Mouse (Mus musculus): ENCODE measurements around the gene Gas2l2.

DNA sequence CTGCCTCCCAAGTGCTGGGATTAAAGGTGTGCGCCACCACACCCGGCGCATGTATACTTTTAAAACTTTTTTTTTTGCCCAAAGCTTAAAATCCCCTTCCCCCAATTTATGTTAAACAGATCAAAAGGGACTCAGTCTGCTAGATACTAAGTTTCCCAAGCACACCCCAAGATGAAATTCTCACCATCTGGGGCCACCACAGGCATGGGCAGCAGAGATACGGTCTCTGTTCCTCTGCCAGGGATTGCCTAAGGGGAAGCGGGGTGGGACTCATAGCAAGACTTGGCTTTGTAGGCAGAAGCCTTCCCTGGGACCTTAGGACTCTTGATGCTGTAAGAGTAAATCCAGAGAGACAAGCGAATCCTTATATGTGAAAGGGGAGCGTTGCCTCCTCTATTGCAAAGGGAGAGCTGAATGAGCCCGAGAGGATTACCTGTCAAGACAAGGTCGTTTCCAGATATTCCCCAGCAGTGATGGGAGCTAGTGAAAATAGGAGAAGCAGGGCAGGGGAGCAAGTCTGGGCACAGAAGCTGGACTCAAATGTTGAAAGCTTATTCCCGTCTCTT is 32.3 kb upstream of the Gas2l2 start:
- TF ChIP-seq CTCF (IDR thresholded peaks at IDR 0.05; ENCODE audit: low read depth) (no peak), EP300 (IDR thresholded peaks at IDR 0.05; ENCODE audit: low read depth) (no peak)
